Mouse (Mus musculus) lung, adult 18-20 months (tissue): Measurements from ENCODE around the gene Tpst2.

Experiments used
- DNase-seq, 2 experiments: peaks; one replicate each; pipeline ENCODE4 v3.0.0; 2022; ENCODE audit warnings: mixed read lengths in 2 of 2

The Tpst2 gene

DNA sequence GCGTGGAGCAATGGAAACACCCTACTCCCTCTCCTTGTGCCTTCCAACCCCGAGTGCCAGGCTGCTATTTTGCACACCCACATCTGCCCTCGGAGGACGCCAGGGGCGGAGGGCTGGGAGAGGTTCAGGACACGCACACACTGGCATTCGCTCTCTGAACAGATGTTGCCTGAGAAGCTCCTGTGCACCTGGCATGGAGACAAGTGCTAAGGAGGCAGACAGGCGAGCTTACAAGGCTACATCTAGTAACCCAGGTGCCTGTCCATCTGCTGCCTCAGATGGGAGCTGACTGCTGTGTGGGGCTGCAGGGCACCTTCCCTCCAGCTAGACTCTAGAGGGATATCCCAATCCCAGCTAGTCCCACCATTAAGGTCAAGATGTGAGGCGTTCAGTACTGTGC is 20.0 kb upstream of the Tpst2 start:
- DNase-seq, result no peak

DNA sequence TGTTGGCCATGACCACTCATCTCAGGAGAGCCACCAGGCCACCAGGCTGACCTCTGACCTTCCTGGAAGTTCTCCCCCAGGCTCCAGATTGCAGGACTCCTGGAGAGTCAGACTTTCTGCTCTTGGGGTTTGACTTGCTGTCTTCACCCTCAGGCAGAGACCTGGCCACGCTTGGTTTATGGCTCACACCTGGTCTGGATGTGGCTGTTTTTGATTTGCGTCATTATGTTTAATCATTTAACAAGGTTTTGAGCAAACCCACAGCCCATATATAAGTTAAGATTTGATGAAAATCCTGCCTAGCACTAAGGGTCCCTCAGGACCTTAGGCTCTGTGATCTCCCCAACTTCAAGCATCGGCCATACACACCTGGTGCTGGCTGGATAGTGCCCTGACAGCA is 18.6 kb upstream of the Tpst2 start:
- DNase-seq, result no peak

DNA sequence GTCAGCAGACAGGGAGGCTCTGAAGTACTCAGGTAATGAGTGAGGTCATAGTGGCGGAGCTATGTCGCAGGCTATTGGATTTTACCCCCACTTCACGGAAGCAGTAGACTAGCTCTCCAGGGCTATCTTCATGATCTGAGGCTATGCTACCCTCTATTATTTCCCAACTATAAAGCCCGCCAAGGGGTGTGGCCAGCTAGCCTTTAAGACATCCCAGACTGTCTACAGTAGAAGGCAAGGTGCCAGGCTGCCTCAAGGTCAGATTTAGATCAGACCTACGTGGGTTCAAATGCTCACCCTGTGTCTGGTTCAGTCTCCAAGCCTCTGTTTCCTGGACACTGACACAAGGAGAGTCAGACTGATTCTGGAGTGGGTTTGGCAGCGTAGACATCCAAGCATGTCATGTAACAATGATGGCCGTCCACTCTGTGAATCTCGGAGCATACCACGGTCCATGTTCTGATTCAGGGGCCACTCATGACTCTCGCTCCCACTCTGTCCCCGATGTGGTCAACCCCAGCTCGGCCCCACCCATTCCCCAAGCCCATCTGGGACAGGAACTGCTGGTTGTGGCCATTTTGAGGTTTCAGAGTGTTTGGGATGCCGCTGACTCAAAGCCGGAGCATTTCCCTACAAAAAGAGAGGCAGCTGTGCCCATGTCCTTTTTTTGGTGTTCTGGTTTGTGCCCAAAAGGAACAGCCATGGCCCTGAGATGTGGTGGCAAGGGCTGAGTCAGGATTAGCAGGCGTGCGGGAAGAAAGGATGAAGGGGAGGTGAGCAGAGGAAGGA is 16.4 kb upstream of the Tpst2 start:
- DNase-seq, result no peak

DNA sequence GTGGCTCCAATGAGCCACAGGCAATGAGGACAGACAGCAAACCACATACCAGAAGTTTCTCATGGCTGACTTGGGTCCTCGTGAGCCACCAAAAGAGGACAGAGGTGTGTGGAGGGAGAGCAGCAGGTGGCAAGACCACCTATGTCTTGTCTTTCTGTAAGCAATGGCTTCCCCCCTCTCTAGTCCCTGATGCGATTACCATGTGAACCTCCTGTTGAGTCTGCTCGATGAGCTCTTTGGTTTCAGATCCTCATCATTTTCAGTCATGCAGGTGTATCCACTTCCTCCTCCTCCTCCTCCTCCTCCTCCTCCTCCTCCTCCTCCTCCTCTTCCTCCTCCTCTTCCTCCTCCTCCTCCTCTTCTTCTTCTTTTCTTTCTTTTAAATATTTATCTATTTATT is 15.7 kb upstream of the Tpst2 start:
- no peak for DNase-seq

DNA sequence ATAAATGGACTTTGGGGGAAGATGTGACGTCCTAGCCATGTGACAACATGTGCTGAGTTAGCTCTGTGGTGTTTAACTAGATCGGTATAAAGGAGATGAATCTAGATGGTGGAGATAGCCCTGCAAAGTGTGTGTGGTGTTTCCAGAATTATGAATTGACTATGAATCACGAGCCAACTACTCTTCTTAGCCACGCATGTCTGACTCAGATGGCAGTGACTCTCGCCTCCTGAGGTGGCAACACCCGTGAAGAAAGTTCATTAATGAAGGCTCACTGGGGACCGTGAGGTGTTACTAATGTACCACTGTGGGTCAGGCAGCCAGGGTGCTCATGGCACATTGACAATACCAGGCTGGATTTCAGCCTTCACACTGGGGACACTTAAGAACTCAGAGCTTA is 12.4 kb upstream of the Tpst2 start:
- DNase-seq, result no peak

DNA sequence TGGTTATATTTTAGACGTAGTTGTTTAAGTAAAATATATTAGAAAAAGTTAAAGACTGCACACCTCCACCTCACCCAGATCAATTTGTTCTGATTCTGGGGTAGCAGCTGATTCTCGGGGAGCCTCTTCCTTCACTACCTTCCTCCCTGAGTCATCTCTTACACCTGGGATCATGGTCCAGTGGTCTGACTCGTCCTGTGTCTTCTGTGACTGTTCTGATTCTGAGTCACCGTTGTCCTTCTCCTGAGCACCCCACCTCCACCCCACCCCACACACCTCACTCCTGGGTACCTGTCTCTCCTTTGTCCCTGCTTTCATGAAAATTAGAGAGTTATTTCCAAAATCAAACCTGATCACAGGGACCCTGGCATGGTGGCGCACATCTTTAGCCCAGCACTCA is 11.4 kb upstream of the Tpst2 start:
- DNase-seq, result no peak

DNA sequence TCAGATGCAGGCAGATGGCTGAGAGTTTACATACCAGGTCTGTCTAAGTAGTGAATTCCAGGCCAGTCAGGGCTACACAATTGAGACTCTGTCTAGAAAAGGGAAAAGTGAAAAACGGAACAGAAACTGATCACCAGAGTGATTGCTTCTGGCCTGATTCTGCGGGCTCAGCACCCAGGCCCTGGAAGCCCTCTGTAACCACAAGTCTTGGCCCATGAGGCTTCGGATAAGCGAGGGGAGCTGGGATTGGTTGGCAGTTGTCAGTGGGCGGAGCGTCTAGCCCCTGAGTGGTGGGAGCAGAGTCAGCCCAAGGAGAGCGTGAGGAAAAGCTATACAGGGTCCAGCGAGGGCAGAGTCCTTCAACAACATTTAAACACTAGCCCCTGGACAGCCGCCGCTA is 11.0 kb upstream of the Tpst2 start:
- peak; percentile 59 to 60 for DNase-seq

DNA sequence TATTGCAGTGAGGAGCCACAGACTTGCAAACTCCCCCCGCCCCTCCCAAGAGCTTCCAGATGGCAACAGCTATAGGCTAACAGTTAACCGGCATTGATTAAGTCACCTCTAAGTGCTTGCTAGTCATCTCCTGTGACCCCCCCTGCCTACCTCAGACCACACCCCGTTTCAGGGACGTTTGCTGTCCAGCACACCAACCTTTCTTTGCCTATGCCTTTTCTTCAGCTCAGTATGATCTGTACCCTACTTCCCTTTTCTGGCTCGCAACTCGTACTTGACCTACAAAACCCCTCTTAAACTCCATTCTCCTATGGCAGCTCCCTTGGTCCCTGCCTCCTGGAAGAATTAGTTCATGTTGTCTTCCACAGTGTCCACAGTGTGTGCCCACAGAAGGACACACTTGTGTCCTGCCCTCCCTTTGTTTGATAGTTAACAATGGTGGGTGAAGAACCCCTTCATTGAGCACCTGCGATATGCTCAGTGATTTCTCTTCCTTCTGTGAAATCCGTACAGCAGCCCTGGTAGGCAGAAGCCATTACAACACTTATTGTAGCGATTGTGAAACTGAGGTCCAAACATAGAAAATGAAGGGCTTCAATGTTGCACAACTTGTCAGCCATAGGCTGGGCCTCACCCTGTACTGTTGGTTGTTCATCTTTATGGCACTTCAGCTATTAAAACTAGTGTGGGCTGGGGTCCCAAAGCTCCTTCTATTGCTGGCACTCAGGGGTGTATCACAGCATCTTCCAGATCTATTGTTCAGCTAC is 10.3 kb upstream of the Tpst2 start:
- peak; percentile 33 to 53 for DNase-seq

DNA sequence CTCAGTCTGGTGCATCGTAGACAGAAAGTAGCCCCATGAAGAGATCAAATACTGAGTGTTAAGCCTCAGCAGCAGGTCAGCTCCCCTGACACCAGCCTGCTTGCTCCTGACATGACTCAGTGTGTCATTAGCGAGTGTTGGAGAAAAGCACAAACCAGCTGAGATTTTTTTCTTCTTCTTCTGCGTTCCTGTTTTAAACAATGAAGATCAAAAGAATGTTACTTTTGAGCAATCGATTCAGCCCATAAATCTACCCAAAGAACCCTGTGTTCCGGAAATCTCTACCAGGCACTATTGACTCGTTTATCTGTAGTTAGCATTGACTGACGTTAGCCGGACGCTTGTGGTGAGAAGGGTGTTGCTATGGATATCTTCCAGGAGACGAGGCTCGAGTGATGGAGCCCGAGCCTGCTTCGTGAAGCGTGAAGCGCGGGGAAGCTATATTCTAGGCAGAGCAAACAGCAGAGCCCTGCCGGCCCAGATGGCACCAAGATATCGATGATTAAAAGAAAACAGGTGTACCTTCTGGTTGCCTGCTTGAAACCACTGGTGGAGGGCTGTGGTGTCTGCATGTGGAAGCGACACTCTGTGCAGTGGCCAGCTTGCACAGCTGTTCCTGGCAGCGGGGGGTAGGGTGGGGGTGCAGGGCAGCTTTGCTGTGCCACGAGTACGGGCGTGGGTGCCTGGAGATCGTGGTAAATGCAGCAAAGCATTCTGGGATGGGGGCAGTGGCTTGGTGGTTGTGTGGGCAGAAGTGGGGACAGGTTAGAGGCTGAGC is 5.5 kb upstream of the Tpst2 start:
- no peak for DNase-seq

DNA sequence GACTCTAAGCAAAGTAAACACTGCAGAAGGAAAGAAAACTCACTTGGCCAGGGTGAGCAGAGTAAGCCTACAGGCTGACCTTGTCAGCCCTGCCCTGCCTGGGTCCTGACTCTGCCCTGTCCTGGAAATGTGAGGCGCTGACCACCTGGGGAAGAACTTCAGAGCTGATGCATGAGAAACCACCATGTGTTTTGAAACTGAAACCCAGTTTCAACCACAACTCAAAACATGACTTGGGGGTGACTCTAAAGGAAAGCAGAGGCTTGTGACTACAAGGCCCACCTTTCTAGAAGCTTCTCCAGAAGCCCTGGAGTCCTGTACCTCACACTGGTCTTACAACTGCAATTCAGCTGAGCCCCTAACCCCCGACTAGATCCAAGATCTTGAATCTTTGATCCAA is 3.6 kb upstream of the Tpst2 start:
- peak in 1 of 2 experiments; percentile 38 for DNase-seq

DNA sequence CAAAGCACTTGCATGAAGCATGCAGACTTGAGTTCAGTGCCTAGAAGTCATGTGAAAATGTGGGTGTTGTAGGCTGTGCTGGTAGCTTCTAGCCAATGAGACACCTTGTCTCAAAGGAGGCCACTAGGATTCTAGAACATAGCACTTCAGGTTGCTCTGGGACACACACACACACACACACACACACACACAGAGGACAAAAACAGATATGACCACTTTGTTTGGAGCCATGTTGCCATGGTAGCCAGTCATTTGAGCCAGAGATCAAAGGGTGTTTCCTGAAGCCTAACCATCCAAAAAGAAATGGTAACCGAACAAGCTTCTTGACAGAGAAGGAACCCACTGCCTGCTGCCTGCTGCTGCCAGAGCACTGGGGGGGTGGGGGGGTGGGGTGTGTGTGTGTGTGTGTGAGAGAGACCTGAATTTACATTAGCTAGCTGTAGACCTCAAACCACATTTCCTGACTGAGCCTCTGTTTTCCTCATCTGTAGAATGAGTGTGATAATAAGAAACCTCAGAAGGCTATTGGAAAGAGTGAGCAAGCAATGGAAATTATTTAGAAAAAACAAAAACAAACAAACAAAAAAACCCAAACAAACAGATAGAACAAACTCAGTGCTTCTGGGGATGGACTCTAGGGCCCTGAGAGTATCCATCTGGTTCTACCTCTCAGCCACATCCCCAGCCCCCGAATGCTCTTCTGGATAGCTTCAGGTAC is 2.6 kb upstream of the Tpst2 start:
- no peak for DNase-seq

DNA sequence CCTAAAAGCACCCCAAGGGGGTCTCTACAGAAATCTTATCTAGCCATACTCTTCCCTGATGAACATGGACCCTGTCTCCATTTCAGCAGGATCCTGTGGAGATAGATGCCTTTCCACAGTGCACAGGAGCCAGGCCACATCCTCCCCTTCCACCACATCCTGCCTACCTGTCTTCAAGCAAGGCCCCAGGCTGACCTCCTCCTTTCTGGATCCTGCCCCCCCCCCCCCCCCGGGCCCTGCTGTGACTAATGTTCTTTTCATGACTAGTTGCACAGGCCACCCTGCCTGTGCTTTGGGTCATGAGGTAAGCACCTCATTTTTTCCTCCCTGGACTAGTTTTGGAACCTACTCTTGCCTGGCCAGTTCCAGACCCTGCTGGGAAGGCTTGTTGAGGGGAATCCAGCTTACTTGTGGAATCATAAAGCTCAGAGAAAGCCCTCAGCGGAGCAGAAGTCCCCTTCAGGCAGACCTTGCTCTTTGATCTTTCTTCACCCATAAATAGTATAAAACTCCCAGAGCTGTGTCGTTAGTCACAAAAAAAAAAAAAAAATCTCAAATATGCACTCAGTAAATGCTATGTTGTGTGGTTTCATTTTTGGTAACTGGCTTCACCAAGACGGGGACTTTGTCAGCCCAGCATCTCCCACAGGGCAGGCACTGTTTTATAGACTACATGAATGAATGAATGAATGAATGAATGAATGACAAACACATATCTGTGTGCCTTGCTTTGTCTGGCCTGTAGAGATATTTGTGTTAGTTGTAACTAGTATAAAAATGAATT is 1.3 kb upstream of the Tpst2 start:
- DNase-seq, result no peak

DNA sequence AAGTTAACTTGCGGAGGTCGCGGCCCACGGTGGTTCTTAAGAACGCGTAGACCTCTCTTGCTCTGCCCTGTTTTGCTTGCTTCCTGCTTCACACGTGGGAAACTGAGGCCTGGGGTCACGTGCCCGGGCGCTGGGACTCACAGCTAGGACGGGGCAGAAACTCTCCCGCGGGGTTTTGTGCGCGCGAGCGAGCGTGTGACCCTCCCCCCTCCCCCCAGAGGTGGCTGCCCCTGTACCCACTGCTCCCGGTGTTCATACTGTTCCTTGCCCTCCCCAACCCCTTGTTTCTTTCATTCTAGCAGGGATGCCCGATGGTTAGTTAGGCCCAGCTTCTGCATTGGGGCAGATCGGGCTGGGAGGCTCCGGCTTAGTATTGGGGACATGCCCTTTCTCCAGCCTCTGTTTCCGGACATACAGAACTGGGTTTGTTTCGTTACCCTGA is 437 bp downstream of the Tpst2 start:
- no peak for DNase-seq

DNA sequence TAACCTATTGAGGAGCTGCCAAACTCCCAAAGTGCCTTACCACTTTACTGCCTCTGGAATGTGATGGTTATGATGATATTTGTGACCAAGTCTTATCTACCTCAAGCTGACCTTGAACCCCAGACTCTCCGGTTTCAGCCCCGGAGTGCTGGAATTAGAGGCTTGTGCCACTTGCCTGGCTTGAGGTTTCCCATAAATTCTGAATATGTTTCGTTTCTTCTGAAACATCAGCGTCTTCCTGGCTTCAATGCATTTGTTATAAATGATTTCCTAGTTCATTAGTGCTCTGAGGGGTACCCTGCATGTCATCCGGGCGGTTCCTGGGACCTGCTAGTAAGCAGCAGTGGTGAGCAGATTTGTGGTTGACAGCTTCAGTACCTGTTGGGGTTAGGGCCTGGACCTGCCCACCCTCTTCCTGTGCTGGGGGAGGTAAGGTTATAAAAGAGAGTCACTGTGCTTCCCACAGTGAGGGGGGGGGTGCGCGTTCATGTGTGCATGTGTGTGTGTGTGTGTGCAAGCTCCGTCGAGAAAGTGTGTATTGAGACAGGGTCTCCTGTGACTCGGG is 1.5 kb downstream of the Tpst2 start:
- DNase-seq, result no peak

DNA sequence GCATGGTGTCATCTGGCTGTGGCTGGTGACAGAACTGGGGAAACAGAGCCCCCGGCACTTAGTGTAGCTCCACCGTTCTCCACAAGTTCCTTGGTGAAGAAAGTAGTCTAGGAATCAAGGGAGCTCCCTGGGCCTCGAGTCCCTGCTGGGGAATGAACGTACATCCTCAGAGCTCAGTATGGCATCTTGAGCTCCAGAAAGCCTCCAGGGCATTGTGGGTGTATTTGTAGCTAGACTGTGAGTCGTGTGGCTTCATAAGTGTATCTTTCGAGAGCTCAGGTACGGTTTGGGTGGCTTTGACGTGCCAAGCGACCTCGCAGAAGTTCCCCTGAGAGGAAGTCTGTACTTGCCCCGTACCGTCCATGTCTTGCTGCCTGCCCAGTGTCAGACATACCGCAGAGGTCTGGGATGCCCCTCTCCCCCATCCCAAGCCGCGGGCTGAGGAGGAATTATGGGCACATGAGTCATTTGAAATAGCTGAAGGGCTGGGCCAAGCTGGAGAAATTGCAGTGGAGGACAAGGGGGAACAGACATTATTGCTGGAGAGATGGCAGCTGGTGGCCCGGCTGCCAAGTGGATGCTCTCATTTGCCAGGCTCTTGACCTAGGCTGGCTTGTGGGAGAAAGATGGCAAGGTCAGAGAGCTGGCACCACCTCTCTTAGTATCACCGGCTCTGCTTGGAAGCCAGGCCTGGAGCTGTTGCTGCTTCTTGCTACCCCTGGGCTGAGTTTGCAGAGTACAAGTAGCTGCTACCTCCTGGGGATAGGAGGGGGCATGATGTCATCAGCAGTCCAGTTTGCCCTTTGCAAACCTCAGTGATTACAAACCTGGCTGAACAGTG is 2.9 kb downstream of the Tpst2 start:
- no peak for DNase-seq

DNA sequence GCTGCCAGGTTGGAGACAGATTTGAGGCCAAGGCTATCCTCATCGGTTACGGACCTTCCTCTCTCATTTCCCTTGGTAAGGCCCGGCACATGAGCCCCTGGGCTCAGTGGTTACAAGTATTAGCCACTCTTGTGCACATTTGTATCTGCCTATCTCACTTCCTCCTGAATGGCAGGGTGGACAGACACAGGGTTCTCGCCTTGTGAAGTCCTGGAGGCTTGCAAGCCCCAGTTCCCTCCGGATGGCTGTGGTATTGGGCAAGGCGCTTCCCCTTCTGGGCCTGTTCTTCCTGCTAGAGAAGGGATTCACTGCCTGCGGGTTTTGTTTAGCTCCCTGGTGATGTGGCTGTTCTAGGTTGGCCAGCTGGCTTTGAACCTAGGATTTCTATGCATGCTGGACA is 3.7 kb downstream of the Tpst2 start:
- peak; percentile 64 to 66 for DNase-seq

DNA sequence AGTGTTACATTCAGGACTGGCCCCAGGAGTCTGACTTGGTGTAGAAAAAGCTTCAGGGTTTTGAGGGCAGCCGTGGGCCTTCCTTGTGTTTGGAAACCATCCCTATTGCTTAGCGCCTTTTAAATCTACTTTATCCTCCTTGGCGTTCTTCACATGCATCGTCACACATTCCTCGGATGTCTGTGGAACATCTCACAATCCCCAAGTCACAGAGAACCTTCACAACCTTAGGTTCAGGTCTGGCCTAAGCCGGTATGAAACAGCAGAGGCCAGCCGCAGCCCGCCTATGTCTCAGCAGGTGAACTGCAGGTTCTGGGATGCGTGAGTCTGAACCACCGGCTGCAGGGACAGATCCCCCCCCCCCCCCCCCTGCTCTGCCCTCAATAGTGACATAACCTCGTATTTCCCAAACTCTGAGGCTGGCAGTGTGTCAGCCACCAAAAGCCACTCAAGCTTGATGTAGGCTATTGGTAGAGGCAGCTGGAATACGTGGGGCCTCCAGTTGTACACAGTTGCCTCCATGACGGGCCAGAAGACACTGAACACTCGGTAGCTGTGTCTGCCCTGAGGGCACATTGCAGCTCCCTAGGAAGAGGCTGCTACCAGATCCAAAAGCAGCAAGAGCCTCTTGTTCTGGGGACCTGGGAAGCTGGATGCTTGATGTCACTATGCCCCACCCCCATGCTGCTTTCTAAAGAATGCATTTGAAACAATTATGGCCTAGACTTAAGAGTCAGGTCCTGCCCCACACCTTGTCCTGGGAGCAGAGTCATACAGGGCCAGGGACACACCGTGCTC is 4.6 kb downstream of the Tpst2 start:
- no peak for DNase-seq

DNA sequence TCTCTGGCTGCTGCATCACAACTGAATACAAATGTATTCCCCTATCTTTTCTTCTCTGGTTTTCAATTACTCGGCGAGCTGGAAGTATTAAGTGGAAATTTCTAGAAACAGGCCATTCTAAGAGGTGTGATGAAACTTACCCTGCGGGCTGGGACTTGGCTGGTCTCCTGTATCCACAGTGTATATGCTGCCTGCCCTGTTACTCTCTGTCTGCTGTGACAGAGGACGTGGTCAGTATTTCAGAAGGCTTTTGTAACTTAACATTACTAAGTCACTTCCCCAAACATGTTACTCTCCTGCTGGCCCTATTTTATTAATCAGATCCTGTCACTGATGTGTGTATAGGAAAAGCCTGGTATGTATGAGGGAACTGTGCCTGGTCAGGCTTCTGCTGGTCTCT is 5.2 kb downstream of the Tpst2 start:
- DNase-seq, result peak in 1 of 2 experiments; percentile 46

DNA sequence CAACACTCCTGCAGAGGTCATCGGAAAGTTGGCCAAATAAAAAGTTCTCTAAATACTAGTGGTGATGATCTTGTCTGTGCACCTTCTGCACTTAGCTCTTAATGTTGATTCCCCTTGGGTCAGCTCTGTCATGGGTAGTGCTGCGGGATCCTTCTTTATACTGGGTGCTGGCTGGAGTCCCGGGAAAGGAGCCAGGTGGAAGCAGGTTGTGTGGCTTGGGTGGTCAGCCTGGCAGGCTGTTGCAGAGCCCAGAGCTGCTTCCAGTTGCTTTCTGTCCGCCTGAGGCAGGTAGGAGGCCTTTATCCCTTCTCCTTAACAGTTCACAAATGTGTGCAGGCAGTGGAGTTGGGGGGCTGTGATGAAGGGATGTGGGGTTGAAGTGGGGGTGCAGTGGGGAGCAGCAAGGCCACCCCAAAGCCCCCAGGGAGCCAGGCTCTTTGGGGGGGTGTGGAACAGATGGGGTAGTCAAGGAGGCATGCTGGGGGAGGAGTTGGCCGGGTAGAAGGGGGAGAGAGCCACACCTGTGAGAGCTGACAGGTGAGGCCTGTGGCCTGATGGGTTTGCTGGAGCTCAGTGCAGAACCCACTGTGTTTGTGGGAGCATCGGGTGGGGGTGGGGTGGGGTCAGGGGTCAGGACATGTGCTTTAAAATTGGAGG is 5.8 kb downstream of the Tpst2 start:
- DNase-seq, result peak in 1 of 2 experiments; percentile 38
